Mouse (Mus musculus) CD8-positive naive resting alpha-beta T cell, adult 2 months (primary cell): ENCODE results near the gene Rpl36al.

Experiments used
- DNase-seq, 2 experiments: peaks; one replicate each; pipeline ENCODE4 v3.0.0; 2022; ENCODE audit warnings: low read depth in 2 of 2, low spot score in 2 of 2

The Rpl36al gene

DNA sequence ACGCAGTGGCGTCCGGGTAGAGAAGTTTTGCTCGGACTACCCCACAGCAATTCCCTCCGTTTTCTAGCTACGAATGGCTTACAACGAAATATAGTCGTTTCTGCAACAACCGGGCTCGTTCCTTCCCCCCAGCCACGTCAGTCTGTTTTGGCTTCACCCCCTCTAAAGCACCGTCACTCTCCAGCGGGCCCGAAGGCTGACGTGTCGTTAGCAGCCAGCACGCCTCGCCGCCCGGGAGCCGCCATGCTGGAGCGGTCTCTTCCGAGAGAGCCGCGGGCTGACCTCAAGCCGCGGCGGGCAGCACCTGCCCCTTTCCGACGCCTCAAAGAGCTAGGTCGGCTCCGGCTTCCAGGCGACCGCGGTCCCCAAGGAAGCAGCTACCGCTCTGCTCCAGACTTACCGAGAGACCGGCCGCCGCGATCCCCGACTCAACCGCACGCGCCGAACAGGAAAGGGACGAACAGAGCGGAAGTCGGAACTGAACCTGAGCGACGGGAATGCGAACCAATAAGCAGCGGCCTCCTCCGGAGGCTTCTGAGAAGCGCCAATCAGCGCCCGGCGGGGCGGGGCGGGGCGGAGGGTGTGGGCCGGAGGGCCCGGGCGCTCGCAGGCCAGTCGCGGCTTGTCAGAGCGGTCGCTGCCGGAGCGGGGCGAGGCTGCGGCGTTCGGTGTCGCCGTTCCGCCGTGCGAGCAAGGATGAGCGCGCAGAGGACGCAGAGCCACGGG is at the start of gene Rpl36al, which contains the start of gene Mgat2:
Gene Rpl36al, minus strand, starts transcription at position 501 of the 726 bp plus-strand sequence.
Gene Mgat2, plus strand, starts transcription at position 575 of the 726 bp plus-strand sequence.
- DNase-seq: peak; percentile 91 to 93

GRCm38 (mm10) chr12:69229251-69229650 is 45.4 kb upstream of the Rpl36al start:
- DNase-seq: peak; percentile 54 to 74

DNA sequence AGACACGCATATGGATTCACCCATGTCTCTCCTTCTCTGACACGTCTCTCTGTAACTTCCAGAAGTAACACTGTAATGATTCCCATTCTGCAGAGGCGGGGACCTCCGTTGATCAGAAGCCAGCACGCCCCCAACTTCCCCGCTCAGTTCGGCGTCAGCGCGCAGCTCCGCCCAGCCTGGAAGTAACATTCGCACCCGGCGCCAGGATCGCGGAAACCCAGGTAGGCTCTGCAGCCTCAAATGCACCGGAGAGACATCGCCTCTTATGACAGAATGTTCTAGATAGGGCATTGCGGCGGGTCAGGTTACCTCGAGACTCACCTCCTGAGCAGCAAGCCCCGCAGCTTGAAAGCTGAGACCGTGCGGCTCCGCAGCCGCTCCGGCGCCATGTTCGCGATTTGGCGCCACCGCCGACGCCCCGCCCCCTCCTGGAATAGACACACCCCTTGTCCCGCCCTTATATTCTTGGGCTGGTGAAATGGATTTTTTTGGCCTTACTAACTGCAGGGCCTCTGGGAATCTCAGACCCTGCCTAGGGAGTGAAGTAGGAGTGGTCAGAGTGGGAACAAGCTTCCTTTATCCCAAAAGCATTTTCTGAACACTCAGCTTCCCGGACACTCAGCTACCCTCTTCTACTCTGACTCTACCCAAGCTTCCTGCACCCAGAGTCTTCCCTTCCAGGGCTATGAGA is 44.0 kb upstream of the Rpl36al start, which contains the start of gene Pole2:
Gene Pole2, minus strand, starts transcription at position 420 of the 691 bp plus-strand sequence.
- peak; percentile 71 to 88 for DNase-seq

DNA sequence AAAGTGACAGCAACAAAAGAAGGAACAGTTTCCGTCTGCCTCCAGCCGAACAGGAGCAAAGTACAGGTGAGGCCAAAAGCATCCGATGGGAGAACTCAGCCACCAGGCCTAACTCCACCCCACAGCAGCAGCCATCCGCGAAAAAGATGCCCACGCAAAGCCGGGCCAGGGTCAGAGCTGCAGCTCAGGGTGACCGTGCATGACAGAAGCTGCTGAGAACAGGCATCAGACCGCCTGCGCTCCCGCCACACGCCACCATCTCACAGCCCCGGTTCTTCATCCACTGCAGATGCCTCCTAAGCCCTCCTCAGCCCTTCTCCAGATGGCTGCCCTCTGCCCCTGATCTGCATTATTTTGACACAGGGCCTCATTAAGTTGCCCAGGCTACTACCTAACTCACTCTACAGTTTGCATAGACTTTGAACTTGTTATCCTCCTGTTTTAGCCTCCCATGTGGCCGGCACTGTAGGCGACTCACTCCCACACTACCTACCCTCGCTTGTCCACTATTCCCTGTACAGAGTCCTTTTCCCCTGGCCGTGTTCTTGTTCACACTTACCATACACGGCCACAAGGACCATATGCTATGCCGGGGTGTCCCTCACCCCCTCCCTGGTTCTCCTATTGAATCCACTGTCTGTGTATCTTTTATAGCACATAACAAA is 36.9 kb upstream of the Rpl36al start:
- DNase-seq: no peak

DNA sequence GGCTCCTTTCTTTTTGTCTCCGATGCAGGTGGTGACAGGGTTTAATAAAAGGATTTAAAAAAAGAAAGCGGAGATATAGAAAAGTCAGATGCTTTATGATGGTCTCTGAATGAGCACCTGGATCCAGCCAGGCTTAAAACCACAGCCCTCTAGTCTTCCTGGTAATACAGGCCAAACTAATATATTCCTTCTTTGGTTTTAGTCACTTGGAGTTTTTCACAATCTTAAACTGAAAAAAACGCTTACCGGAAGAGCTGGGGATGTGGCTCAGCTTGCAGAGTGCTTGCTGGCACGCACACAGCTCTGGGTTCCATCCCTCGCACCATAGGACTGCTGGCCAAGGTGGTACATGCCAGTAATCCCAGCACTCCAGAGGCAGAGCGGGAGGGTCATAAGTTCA is 32.7 kb upstream of the Rpl36al start:
- DNase-seq: no peak

DNA sequence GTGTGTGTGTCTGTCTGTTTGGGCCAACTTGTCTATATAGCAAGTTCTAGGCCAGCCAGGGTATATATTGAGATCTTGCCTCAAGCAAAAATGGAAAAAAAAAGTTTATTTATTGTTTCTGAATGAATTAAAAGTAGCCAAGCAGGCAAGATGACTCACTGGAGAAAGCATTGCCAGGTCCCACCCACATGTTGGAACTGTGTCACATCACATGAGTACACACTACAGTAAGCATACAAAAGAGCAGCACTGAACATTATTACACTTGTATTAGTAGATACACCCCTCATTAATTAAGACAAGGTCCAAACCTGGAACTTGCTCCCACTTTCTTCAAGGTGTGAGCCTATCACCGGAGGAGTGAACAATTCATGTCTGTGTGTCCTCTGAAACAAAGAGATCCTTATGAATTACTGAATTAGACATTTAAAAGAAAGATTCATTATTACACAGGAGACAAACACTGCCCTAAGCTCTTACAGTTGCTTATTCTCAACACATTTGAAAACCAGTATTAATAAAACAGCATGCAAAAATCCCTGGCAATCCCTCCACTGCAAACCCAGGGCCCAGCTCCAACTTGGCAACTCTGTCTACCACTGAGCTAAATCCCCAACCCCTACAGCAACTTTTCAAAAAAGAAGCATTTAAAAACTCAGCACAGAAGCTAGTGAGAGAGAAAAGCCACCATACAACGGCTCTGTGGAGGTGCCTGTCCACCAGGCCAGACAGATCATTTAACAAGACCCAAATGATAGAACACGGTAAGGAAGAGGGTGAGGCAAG is 31.3 kb upstream of the Rpl36al start:
- no peak for DNase-seq

DNA sequence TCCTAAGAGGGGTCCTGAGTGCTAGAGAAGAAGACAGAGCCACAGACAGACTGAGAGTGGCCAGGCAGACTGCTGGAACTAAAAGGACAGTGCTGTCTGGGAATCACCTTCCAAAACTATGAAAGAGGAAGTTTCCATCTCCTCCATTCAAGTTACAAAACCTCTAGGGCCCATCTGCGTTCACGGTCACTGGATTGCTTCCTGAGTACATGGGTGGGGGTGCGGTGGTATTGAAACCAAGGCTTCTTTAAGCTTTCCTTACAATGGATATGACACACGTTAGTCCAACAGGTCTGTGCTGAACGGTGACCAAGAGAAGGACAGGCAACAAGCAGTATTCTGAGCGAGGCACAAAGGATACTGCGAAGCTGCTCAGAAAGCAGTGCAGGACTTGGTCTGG is 30.5 kb upstream of the Rpl36al start:
- DNase-seq: no peak

DNA sequence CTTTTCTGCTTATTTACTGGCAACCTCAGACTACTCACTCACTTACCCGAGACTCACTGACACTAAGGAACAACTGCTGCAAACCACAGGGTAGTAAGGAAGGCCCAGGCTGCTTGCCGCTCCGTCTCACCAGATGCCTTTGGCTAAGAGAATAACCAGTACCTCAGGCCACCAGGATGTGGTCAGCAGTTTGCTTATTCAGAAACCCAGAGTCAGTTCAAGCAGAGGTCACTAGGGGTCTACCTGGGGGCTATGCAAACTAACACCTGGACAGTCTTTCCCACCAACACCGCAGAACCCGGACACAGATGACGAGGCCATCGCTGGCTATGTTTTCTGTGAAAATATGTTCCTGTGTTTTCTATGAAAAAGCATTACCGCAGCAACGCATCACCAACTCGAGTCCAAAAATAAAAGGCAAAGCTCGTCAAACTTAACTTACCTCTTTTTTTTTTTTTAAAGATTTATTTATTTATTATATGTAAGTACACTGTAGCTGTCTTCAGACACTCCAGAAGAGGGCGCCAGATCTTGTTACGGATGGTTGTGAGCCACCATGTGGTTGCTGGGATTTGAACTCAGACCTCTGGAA is 29.4 kb upstream of the Rpl36al start:
- DNase-seq: no peak

GRCm38 (mm10) chr12:69211057-69211456 is 27.2 kb upstream of the Rpl36al start:
- no peak for DNase-seq

DNA sequence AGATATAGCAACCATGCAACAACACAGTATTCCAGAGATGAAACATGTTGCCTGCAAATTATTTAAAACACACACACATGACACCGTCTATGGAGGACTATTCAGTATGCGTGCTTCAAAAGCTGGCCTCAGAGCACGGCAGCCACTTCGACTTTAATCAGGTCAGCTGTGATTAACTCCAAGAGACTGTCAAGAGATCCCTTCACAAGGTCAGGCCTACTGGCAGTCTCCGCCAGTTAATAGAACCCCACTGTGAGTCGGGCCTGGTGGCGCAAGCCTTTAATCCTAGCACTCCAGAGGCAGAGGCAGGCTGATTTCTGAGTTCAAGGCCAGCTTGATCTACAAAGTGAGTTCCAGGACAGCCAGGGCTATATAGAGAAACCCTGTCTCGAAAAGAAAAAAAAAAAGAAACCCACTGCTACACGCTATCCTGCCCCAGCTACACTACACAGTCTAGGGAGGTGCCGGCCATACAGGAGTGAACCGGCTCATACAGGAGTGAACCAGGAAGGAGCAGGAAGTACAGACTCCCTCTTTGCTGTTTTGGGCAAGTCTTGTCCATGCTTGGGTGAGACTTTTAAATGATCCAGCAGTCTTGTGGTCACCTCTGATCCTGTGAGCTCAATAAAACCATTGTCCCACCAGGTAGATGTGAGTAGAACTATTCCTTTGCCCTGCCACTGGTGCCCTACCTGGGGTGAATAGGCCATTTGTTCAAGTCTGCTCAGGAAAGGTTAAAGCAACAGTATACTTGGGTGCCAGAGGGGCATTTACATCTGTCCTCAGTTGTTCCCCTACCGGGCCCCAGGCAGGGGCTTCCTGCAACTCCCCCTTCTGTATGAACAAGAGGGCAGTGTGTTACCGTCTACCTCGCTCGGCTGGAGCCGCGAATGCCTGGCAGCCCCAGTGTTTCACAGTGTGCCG is 26.4 kb upstream of the Rpl36al start:
- no peak for DNase-seq

DNA sequence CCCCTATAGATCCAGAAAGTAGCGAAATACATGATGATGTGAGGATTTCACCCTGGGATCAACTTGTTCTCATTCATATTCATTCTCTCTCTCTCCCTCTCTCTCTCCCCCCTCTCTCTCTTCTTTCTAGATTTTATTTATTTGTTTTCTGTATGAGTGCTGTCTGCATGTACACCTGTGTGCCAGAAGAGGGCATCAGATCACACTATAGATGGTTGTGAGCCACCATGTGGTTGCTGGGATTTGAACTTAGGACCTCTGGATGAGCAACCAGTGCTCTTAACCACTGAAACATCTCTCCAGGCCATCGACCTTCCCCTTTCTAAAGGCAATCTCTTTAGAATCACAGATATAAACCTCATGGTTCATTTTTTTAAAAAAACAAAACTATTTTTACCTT is 24.6 kb upstream of the Rpl36al start:
- DNase-seq: no peak

DNA sequence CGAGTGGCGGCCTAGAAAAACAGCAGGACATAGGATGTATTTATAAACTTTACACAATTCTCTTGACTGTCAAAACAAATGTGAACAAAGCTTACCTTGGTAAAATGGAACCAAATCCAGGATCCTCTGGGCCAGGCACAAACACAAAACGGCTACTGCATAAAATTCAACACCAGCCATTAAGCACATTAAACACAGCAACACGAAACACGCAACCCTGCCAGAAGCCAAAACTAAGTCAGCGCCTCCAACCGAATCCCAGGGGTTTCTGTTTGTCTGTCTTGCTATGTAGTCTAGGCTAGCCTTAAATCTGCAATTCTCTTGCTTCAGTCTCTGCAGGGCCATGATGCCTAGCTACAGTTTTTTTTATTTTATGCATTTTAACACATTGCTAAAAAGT is 24.0 kb upstream of the Rpl36al start:
- no peak for DNase-seq

DNA sequence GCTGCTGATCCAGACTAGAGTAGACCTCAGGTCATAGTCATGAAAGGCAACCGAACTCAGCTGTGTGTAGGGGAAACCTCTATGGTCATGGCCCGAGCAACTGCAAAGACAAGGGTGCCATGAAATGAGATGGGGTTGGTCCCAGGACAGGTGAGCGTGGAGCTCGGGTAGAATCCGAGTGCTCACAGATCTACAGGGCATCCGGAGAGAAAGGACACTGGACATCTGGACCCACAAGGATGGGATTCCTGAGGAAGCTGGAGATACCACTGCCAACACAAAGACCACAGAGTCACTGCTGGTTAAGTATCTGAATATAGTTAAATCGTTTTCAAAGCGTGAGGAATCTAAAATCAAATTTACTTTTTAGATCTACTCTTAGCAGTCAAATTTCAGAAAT is 23.5 kb upstream of the Rpl36al start:
- DNase-seq: no peak

GRCm38 (mm10) chr12:69204052-69204833 is 20.4 kb upstream of the Rpl36al start, which contains the start of gene Gm49384:
Gene Gm49384 (minus strand): TSS chr12:69204267.
- DNase-seq: no peak

DNA sequence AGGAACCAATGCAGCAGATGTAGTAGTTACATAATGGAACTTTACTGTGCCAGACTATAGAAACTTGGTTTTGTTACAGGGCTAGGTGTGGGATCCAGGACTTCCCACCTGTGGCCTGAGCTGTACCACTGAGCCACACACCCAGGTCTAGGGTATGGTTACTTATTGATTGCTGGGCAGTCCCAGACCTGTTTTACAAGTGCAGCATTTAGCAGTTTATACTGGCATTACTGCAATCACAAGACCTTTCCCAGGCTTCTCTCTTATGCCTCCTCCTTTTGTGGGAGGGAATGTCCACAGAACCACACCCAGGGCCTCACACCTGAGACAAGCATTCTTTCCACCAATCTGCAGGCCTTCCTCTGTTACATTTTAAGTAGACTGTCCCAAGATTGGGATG is 15.1 kb upstream of the Rpl36al start:
- DNase-seq: no peak

DNA sequence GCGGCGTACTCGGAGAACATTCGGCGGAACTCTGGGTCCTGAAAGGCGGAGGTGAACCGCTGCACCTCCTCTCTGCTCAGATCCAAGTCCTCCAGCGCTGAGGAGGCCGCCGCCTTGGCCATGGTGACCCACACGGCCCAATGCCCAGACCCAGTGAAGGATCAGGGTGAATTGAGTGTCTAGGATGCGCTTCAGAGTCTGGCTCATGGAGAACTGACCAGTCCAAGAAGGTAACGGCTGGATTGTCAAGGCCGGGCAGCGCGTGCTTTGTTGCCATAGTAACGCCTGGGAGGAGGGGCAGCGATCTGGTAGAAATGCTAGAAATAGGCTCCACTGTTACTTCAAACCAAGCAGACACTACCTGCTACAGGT is 14.3 kb upstream of the Rpl36al start, which contains the start of gene Dnaaf2:
Gene Dnaaf2, minus strand, starts transcription at position 266 of the 372 bp plus-strand sequence.
- DNase-seq: peak in 1 of 2 experiments; percentile 55

DNA sequence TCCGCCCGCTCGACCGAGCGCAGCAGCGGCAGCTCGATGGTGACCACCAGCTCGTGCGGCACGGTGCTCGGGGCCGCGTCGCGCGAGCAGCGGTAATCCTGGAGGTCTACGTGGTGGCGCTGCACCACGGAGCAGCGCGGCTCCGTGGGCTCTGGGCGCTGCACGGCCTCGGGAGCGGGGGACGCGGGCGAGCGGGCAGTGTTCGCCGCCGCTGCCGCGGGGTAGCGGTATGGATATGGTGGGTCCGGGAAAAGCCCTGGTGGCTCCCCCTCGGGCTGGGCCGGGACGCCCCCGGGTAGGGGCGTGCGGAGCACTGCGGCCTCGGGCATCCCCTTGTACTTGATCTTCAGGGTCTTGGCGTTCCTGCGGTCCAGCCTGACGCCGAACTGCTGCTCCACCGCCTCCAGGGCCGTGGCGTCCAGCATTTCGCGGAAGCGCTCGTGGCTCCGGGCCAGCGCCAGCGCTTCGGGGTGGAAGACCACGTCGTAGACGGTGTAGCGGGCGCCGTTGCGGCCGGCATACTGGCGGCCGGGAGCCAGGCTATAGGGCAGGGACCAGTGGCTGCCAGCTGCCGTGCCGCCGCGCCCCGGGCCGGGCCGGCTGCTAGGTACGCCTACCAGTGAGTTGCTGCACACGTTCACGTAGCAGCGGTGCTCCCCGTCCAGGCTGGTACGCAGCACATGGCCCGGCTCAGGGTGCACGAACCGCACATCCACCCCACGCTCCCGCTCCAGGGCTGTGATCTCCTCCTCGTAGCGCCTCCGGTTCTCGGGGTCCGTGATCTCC is 13.7 kb upstream of the Rpl36al start:
- peak; percentile 28 to 35 for DNase-seq
